Mouse (Mus musculus) gastrocnemius, postnatal 25 days (tissue): ENCODE results near the gene Krt19. TPM values are rescaled to one million over a fixed set of nuclear protein-coding genes. Genes with fewer than 3 reads are reported as not detected.

Source experiments
- DNase-seq: peaks from one replicate; pipeline ENCODE4 v3.0.0; 2022
- long read RNA-seq, 2 experiments: library from polyadenylated mRNA; stranded (forward); transcript quantifications; one replicate each; pipeline ENCODE4 v2.0.0; 2021
- total RNA-seq, 2 experiments: library from RNA; stranded (reverse); gene quantifications; 1 replicate in 1 of 2; 2 replicates in 1 of 2; pipeline ENCODE4 v1.2.3; 2021

Gene Krt19
- total RNA-seq: under 1 TPM in 1 of 2 experiments, not detected in 1; 0.28 TPM
- long read RNA-seq, experiment 1: 0 reads
- long read RNA-seq, experiment 2: 0 reads

DNA sequence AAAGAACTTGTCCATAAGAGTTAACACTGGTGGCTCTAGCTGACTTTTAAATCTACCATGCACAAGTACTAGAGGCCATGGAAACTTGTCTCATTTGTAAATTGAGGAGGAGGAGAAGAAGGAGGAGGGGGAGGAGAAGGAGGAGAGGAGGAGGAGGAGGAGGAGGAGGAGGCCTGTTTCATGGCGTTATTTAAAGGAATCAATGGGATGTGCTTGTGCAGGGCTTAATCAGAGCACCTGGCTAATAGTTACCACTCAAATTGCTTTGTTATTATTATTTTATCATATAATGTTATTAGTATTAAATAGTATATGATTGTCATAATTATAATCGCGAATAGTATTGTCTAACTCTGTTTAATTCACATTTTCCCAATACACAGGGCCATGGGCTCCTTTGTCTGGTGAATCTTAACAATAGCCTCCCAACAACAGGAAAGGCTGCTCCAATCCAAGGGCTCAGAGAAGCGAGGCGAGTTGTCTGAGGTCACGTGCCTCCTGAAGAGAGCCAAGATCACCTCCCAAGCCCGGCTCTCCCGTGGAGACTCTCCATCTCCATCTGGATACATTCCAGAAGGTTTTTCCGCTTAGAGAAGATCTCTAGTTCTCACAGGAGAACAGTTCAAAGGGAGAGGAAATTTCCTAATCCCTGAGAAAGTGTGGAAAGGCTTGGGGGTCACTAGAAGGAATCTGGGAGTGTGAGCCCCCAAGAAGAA is at the start of gene Krt19:
Gene Krt19, minus strand, starts transcription at position 51 of the 716 bp plus-strand sequence.
- DNase-seq: no peak

DNA sequence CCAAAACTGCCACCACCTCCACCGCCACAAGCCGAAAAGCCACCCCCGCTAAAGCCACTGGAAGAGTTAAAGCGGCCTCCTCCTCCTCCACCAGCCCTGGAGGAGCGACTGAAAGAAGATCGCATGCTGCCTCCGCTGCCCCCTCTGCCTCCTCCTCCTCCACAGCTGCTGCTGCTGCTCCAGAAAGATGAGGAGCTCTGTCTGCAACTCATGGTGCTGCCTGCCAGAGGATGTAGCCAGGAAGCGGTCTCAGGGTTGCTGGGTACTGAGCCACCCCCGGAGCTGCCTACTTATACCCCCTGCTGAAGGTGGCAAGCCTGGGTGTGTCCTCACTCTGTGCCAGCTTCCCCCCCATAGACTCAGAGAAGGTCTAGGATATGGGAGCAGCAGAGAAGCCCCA is 44.5 kb upstream of the Krt19 start, which contains the start of gene Krt9:
Gene Krt9, minus strand, starts transcription at position 255 of the 400 bp plus-strand sequence.
- no peak for DNase-seq

DNA sequence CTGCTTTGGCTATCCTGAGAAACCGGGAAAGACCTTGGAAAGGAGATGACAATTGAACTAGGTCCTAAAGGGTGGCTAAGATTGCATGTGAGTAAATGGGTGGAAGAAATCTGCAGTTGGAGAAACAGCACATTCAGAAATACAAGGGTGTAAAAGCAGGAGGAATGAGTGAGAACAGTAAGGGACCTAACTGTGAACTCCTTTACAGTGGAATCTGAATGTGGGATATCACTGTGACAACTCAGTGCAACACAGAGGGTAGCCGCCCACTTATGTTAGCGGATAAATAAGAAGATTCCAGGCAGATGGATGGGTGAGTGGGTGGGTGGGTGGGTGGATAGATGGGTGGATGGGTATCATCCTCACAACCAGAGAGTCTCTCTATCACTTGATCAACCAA is 43.4 kb upstream of the Krt19 start:
- no peak for DNase-seq

DNA sequence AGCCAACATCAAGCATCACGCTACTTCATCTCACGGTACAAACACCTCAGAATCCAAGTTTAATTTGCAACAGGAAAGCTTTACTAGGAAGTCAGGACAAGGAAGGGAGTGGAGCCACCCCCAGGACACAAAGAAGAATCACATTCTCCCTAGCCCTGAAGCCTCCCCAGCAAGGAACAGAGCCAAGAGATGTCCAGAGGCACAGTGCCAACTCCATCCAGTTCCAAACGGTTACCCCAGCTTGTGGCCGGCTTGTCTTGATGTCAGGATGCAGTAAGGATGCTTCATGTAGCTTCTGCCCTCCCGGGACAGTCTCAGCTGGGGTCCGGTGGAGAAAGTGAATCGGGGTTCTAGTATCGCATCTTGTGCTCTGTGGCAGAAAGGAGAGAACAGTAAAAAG is 38.3 kb upstream of the Krt19 start:
- no peak for DNase-seq

DNA sequence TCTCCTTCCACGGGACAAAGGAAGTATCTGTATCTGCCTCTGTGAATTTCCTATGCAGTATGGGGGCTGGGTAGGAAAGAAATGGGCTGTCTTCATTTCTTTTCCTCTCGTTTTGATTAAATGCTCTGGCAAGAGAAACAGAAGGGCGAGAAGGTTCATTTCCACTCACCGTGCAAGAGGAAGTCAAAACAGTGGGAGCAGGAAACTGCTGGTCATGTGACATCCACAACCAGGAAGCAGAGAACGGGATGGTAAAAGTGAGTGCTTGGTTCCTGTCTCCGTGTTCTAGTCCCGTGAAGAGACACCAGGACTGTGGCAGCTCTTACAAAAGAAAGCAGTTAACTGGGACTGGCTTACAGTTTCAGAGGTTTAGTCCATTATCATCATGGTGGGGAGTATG is 33.3 kb upstream of the Krt19 start:
- DNase-seq: no peak

DNA sequence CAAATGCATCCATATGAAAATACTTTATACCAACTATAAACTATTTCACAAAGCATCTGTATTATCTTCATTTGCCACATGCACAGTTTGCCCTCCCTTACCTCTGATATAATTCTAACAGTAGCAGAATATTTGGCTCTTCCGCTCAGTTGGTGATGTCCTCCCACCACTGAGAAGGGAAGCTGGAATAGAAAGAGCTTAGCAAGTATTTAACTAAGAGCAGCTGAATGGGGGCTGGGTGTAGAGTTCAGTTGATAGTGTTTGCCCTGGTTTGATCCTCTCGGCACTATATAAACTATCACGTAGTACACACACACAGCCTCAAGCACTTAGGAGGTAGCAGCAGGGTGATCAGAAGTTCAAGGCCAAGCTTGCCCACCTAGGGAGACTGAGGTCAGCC is 30.8 kb upstream of the Krt19 start:
- DNase-seq: no peak

DNA sequence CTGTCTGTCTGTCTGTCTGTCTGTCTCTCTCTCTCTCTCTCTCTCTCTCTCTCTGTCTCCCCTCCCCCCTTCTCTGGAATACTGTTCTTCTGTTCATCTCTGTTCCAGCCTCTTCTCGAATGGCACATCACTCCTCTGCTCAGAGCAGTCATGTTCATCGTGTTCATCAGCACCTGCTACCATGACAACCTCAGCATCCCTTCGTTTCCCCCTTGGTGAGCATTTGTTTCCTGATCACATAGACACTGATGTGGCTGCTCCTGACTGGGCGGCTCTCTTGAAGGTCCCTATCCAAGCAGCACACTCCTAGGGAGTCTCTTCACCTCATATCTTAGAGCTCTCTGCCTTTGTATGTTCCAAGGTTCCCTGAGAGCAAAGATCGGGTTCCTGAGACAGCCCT is 29.8 kb upstream of the Krt19 start:
- no peak for DNase-seq

DNA sequence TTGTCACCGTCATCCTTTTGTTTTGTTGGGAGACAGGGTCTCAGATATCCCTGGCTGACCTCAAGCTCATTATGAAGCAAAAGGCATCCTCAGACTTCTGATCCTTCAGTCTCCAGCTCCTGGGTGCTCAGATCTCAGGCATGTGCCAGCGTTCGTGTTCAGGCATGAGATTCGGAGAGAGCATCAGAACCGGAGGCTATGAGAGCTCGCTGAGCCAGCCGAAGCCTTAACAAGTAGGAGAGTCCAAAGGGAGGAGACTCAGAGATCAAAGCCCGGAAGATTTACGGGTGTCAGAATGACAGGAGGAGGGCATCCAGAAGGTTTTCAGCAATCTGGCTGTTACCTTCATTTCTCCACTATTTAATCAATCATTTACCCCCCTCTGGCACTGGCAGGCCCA is 28.3 kb upstream of the Krt19 start:
- no peak for DNase-seq

DNA sequence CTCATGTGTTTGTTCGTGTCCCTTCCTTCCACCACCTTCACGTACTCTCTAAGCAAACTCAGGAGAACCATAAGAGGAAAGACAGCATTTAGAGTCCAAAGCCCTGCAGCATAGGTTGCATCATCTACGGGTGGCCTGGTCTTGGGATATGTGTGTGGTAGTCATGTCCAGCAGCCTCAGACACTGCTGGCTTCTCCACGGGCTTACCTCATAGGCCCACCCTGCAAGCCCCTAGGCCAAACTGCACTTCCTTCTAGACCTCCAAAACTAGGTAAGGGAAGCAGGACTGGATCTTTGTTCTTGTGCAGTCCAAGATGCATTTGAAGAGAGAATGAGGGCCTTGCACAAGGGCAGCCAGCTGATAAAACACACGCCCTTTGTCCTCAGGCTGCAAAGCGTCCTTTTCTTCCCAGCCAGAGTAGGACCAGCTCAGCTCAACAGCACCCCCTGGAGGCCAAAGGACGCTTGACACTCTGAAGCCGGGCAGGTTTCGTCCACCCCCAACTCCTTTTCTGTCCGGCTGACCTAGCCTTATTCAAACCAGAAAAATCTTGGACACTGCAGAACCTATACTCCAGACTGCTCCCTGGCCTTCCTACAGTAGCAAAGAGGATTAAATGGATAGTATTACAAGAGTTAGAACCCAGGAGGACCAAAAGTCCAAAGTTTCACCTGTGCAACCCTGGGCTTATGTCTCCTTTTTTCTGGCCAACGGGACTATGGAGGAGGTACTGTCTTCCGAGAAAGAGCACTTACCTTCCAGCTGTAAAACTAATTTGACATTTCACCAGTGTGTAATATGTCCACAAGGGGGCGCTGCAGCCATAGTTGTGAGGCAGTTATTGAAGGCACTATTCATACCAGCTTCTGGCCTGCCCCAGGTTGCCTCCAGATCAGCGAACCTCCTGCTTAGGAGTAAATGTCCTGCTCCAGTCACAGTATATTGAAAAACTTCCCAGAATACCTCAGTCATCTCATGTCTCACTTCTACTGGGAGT is 20.6 kb upstream of the Krt19 start:
- peak; percentile 17 for DNase-seq

DNA sequence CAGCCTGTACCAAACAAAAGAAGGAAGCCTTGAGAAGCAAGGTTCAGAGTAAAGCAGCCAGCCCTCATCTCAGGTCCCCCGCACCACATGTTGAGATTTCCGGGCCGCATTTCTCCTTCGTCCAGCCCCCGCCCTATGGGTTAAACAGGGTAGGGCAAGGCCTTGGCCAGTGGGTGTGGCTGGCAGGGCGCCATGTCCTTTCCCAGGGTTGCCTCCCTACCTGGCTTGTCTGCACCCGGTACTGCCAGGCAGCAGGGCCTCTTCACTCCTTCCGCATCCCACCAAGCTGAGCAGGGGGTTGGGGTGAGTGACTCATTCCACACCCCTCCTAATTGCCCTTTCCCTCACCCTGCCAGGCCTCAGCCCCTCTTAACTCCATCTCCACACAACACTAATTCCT is 19.6 kb upstream of the Krt19 start:
- DNase-seq: no peak

DNA sequence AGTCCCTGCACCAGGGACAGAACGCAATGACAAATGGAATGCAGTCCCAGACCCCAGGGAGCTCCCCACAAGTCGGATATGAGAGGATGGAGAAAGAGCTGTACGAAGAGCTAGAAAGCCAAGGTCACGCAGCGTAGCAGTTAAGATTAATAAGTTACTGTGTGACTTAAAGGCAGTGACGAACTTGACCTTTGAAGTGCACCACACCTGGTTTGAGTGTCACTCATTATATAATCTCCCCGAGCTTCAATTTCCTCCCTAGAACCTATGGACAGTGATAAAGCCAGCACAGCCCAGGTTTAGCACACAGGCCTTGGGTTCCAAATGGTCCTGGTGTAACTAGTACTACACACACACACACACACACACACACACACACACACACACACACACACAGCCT is 15.9 kb upstream of the Krt19 start:
- DNase-seq: no peak

DNA sequence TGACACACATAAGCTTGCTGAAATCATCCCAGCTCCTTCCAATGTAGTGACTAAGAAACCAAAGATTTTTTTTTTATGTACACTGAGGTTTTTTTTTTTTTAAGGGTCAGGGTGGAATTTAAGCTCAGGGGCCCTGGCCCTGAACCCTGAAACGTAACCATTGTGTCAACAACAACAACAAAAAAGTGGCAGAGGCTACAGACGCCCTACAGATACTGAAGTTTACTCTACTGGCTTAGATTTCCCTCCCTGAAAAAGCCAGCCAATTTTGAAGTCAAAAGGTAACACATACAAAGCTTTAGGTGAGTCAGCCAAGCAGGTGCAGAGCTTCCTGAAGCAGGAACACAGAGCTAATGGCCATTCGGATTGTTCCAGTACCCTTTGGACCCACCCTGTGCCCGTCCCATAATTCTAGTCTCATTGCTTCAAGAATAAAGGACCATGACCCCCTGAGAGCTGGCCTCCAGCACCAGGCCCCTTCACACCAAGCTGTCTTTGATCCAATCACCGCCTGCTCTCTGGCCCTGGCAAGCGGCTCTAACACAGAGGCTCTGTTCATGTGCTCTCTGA is 9.5 kb upstream of the Krt19 start:
- DNase-seq: no peak

DNA sequence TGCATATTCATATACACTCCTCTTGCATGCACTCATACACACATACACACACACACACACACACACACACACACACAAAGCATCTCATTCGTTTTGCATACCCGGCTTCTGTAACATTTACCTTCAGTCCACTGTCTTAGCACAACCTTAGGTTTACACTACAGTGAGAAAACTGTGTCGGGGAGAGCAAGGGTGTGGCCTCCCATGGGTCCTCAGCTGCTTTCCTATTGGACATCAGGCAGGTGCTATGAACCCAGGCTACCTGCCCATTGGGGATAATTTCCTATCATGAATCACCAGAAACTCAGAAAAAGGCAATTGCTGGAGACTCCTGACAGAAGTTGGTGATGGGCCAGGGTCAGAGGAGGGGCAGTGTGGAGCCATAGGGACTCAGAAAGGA is 8.9 kb upstream of the Krt19 start:
- no peak for DNase-seq

DNA sequence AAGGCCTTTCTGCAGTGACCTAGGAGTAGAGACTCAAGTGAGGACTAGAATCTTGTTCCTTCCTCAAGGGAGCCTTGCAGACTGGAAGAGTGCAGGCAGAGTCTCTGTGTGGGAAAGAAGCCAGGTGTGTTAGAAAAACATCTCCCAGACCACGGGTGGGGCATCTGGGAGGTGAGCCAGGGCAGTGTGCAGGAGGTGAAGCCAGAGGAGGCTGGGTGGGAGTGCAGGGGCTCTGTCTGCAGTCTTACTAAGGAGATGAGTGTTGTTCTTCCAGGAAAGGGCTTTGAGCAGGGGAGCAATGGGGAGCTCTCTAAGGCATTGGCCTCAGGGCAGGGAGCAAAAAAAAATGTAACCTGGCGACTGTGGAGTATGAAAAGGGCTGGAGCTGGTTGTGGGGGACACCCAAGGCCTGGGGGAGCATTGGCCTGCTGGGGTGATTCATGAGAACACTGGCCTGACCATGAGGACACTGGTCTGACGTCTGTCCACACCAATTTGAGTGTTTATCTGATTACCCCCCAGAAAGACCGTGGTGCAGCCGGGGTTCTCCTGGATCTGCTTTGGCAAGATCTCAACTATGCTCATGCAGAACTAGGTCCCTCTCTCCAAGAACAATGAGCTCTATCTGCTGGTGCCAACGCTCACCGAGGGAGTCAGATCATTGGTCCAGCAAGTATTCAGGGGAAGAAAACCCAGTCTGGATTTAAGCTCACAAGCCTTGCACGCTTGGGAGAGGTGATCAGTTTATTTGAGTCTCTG is 7.2 kb upstream of the Krt19 start:
- DNase-seq: no peak

DNA sequence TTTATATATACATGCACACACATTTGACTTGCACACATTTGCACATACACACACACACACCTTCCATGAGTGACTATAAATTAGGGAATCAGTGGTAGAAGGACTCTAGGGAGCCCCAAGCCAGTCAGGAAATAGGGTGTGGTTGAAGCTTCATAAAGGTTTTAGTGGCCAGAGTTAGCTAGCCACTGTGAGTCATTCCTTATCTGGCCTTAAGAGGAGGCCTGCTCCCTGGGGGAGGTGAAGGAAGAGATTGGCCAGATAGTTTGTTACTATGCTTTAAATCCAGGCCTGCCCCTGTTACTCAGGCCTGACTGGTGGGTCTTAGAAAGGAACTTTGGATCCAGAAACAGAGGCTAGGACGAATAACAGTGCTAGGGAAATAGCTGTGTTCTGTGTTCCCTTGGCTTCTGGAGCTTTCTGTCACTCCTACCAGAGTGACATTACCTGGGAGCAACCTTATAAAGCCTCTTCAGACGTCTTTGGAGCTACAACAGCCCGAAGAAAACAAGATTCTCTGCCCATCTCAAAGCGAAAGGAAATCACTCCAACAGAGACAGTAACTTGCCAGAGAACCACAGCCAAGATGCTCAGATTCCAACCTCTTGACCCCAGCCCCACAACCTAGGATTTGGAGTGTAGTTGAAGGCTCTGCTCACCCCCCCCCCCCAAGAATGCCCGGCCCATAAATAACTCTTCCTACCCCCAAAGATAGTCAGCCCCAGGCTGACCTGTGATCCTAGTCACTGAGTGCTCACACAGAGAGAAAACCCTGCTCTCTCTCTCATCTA is 705 bp downstream of the Krt19 start:
- DNase-seq: no peak

DNA sequence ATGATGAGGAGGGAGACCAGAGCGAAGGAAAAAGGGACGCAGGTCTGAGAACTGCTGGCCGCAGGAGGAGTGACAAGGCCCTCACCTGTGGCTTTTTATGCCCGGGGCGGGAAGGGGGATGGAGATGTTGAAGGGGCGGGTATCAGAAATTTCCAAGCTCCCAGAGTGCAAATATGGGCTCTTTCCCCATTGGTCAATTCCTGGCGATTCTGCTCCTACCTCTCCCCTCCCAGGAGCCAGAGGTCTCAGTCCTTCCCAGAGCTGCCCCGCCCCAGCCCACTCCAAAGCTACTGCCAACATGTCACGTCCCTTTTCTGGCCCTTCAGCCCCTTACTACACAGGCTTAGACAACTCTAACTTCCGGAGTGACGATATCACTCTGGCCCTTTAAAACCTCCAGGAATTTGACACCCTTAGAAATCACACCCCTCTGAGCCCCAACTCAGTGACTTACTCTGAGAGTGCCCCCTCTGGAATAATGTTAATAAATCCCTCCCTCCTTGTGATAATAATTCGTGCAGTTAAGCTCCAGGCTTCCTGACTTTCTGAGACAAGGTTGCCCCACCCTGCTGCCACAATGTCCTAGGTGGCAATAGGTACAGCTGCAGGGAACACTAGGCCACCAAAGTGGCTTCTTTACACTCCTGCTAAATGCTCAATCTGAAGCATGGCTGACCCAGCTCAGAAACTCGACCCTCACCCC is 2.5 kb downstream of the Krt19 start:
- DNase-seq: no peak

DNA sequence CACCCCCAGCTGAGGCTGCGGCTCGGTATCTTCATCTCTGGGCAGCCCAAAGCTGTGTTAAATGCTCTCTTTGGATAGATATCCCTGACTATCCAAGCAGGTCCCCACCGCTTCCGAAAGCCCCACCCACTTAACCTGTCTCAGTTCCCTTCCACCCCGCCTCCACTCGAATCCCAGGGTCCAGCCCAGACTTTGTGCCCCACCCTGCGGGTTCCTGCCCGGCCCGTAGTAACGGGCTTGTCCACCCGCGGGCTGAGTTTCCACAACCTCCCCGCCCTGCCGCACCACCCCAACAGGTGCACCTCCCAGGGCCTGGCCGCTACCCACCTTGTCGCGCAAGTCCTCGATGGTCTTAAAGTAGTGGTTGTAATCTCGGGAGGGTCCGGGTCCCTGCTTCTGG is 3.4 kb downstream of the Krt19 start:
- no peak for DNase-seq

DNA sequence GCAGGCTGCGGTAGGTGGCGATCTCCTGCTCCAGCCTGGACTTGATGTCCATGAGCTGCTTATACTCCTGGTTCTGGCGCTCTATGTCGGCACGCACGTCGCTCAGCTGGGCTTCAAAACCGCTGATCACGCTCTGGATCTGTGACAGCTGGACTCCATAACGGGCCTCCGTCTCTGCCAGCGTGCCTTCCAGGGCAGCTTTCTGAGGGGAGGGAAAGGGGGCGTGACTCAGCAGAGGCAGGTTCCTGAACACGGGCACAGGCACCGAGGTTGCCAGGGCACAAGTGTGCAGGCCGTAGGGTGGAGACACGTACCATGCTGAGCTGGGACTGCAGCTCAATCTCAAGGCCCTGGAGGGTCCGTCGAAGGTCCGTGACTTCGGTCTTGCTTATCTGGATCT is 7.5 kb downstream of the Krt19 start:
- DNase-seq: peak; percentile 38

DNA sequence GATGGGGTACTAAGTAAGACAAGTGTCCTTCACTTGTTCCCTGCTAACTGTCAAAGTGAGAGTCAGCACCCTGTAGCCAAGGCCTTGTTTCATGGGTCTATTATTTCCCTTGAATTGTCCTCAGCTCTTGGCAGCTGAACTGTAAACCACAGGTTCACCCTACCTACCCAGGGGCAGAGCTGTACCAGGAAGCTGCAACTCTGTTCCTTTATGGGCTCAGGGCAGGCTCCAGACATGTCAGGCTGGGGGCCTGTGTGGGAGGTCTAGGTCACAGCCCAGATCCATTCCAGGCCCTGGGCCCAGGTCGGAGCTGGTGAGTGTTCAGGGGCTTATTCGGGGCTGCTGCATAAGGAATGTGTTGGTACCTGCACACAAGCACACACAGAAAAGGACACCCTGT is 9.1 kb downstream of the Krt19 start:
- DNase-seq: no peak

DNA sequence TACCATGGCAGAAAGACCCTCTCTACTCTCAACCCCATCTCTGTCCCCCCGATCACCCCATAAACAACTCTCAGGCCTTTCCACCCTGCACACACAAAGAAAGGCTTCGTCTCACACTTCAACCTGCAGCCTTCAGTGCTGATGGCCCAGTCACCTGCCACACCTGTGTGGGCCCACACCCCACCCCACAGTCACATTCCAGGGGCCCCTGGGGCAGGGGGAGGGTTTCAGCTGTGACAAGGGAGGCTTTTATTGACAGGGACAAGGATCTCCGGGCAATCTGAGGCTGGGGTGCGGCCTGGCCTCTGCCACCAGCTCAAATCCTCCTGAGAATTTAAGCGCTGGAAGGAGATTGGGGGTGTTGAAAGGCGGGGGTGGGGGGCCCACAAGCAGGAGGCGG is 9.7 kb downstream of the Krt19 start:
- no peak for DNase-seq

DNA sequence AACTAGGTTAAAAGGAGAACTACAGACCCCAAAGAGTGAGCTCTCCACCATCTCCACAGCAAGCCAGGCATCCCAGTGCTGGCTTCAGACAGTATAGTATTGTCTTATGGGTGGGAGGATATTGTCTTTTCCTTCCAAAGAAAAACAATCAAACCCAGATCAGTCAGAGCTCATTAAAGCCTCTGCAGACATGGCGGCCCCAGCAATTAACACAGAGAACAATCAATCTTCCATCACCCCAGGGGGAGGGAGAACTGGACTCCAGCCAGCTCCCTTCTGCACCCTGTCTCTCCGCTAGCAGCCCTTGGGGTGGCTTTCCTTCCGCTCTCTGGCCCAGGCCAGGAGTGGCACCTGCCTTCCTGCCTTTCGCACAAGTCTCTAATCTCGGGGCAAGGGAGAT is 10.8 kb downstream of the Krt19 start:
- DNase-seq: no peak
